Mouse (Mus musculus) ES-Bruce4 (cell line): ENCODE results near the gene Myo5c. TPM values are rescaled to one million over a fixed set of nuclear protein-coding genes. Genes with fewer than 3 reads are reported as not detected.

ENCODE experiments used
- H3K27ac ChIP-seq: 2 replicates; pipeline ENCODE4 v1.5.1; 2012; ENCODE audit warnings: low read length, inconsistent platforms; ENCODE audit not compliant: insufficient read depth
- H3K27me3 ChIP-seq: 2 replicates; pipeline ENCODE4 v1.6.1; 2012; ENCODE audit warnings: mild to moderate bottlenecking, low read length, inconsistent platforms; ENCODE audit not compliant: control insufficient read depth, poor library complexity, insufficient read depth, severe bottlenecking
- H3K36me3 ChIP-seq: 2 replicates; pipeline ENCODE4 v1.6.1; 2012; ENCODE audit warnings: inconsistent platforms, mild to moderate bottlenecking, low read length, moderate library complexity; ENCODE audit not compliant: control insufficient read depth, poor library complexity, insufficient read depth, severe bottlenecking
- H3K4me1 ChIP-seq: one replicate; pipeline ENCODE4 v1.8.1; 2011; ENCODE audit warnings: low read length; ENCODE audit not compliant: control insufficient read depth, insufficient read depth
- H3K4me3 ChIP-seq: 2 replicates; pipeline ENCODE4 v1.5.1; 2011; ENCODE audit warnings: low read depth, mild to moderate bottlenecking, low read length
- H3K9ac ChIP-seq: 2 replicates; pipeline ENCODE4 v1.6.1; 2012; ENCODE audit warnings: low read depth, mild to moderate bottlenecking, inconsistent platforms; ENCODE audit not compliant: poor library complexity, severe bottlenecking
- H3K9me3 ChIP-seq: replicated peaks from 2 replicates; pipeline ENCODE4 v1.6.1; 2012; ENCODE audit warnings: mild to moderate bottlenecking, low read length, inconsistent platforms; ENCODE audit not compliant: control insufficient read depth, poor library complexity, insufficient read depth, severe bottlenecking
- CTCF ChIP-seq: IDR thresholded peaks from one replicate; pipeline ENCODE4 v1.8.1; 2011; ENCODE audit warnings: low read depth, low read length
- EP300 ChIP-seq: IDR thresholded peaks from 2 replicates; pipeline ENCODE4 v1.6.1; 2011; ENCODE audit warnings: low read depth, low read length; ENCODE audit not compliant: insufficient read depth
- POLR2A ChIP-seq: IDR thresholded peaks from one replicate; pipeline ENCODE4 v1.8.1; 2011; ENCODE audit warnings: low read length; ENCODE audit not compliant: insufficient read depth
- polyA plus RNA-seq: library from polyadenylated mRNA; stranded (reverse); fragments of >200 nt; gene quantifications from 2 replicates; pipeline ENCODE4 v1.2.4, GENCODE M21; 2011; ENCODE audit warnings: low read depth; ENCODE audit not compliant: missing spikeins, insufficient read depth, insufficient read length

Myo5c gene
- polyA plus RNA-seq, 1 experiment = 8.8 TPM

GRCm38 (mm10) chr9:75254196-75254955 lies 22.6 kb downstream of the Myo5c start:
- no peaks in the 10 kb centered on the region for H3K4me1 ChIP-seq
- H3K36me3 ChIP-seq = no peaks in the 10 kb centered on the region
- TF ChIP-seq POLR2A (no peak), CTCF (no peak), EP300 (no peak)
- no peak overlapping the region for H3K4me3 ChIP-seq
- no peaks in the 10 kb centered on the region for H3K9me3 ChIP-seq
- H3K27me3 ChIP-seq = no peaks in the 10 kb centered on the region
- H3K9ac ChIP-seq = no peak overlapping the region
- H3K27ac ChIP-seq = no peak overlapping the region

GRCm38 (mm10) chr9:75255820-75256545 lies 24.2 kb downstream of the Myo5c start:
- Histone ChIP-seq H3K4me1 (peaks cover 3% of the 10 kb centered on the region), H3K9me3 (no peaks in the 10 kb centered on the region), H3K4me3 (no peak overlapping the region), H3K36me3 (no peaks in the 10 kb centered on the region), H3K27ac (no peak overlapping the region), H3K9ac (no peak overlapping the region), H3K27me3 (no peaks in the 10 kb centered on the region)
- no peak for TF ChIP-seq EP300
- TF ChIP-seq CTCF = no peak
- no peak for TF ChIP-seq POLR2A

GRCm38 (mm10) chr9:75258792-75259191 lies 27.0 kb downstream of the Myo5c start:
- Histone ChIP-seq H3K27ac (no peak overlapping the region), H3K27me3 (no peaks in the 10 kb centered on the region), H3K9me3 (no peaks in the 10 kb centered on the region), H3K4me1 (peaks cover 3% of the 10 kb centered on the region), H3K4me3 (no peak overlapping the region), H3K36me3 (no peaks in the 10 kb centered on the region), H3K9ac (no peak overlapping the region)
- TF ChIP-seq CTCF (no peak), EP300 (no peak)

GRCm38 (mm10) chr9:75259656-75260055 lies 27.8 kb downstream of the Myo5c start:
- no peaks in the 10 kb centered on the region for H3K27me3 ChIP-seq
- peaks cover 3% of the 10 kb centered on the region for H3K4me1 ChIP-seq
- TF ChIP-seq EP300 = no peak
- TF ChIP-seq CTCF = peak; percentile 29
- TF ChIP-seq POLR2A = no peak
- H3K4me3 ChIP-seq = no peak overlapping the region
- no peaks in the 10 kb centered on the region for H3K36me3 ChIP-seq
- H3K9me3 ChIP-seq = no peaks in the 10 kb centered on the region
- no peak overlapping the region for H3K9ac ChIP-seq
- H3K27ac ChIP-seq = no peak overlapping the region

- Histone ChIP-seq H3K36me3 (no peaks in the 10 kb centered on the region), H3K27me3 (no peaks in the 10 kb centered on the region), H3K4me1 (peaks cover 3% of the 10 kb centered on the region), H3K9ac (no peak overlapping the region), H3K4me3 (no peak overlapping the region), H3K27ac (peak overlapping the region; percentile 26), H3K9me3 (no peaks in the 10 kb centered on the region)
- TF ChIP-seq CTCF (no peak), POLR2A (no peak), EP300 (no peak)
These were observed 29.6 kb downstream of the Myo5c start for GRCm38 (mm10) chr9:75261332-75261872.
